Mouse (Mus musculus): Measurements from ENCODE around the gene Ankrd45. TPM values are rescaled to one million over a fixed set of nuclear protein-coding genes. Genes with fewer than 3 reads are reported as not detected.
"Not testable (repeated sequence)": the region's sequence is repeated elsewhere in the genome, so short reads cannot be mapped to it uniquely, and the experiment has no call there.

The Ankrd45 gene
- total RNA-seq (2015; ENCODE audit: low replicate concordance) = not detected in 2 replicates
- not detected in 2 replicates for total RNA-seq (2017; ENCODE audit: low replicate concordance)

- no peak for ATAC-seq (replicated peaks; ENCODE audit: low FRiP score, poor library complexity, severe bottlenecking)
Observed at GRCm38 (mm10) chr1:161142531-161143159, at the start of gene Ankrd45. Gene Ankrd45 (plus strand): TSS chr1:161142691.

DNA sequence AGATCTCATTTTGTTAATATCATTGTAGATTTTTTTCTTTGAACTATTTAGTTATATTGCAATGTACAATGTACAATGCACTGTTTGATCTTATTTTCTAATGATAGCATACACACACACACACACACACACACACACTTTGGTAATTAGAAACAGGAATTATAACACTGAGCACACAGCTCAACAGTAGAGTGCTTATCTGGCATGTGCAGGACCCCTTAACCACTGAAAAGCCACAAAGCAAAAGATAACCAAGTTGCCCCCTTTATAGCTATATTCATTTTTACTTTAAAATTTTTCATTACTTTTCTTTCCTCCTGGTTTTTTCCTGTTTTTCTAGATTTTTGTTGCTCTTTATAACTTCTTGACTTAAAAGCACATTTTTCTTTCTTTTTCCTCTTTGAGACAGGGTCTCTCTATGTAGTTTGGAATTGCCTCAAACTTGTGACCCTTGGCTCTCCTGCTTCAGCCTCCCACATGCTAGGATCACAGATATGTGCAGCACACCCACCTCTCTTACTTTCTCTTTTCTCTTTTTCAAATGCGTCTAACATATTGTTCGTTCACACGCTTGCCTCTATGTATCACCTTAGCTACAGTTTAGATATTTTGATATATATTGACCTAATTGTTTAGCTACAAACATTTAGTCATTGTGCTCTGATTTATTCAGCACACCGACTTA lies 42.6 kb upstream of the Ankrd45 start:
- ATAC-seq (replicated peaks; ENCODE audit: low FRiP score, poor library complexity, severe bottlenecking) = no peak

- no peak for ATAC-seq (replicated peaks; ENCODE audit: low FRiP score, poor library complexity, severe bottlenecking)
Observed at GRCm38 (mm10) chr1:161103842-161104241, 38.6 kb upstream of the Ankrd45 start.

DNA sequence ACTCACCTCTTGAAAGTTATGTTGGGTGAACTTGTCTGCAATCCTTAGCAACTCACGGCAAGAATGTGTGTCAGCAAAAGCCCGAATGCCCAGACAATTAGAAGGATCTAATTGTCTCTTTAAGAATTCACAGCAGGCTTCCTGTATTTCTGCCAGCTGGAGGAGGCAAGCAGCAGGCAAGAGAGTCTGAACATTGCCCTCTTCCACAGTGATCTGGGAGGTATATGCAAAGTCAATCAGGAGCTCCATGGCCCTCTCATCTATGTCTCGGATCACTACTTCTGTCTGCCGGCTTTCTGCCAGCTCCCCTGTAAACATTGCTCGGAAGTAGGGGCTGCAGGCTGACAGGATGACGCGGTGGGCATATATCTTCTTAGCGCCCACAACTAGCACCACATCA lies 33.3 kb upstream of the Ankrd45 start:
- ATAC-seq (replicated peaks; ENCODE audit: low FRiP score, poor library complexity, severe bottlenecking) = no peak

DNA sequence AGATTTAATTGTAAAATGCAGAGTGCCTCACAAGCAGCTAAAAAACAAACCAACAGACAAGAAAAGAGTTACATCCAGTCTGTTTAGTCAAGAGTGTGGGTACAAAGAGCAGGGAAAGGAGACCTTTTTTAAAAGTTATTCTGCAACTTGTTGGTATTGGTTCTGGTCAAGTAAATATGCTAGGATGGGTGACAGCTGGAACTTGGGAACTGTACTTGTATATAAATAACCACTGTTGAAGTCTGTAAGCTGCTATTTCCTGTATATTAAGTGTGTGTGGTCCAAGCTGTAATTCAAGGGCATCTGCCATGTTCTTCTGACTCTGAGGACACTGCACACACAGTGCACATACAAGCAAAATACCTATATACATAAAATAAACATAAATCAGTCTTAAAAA lies 27.9 kb upstream of the Ankrd45 start:
- ATAC-seq (replicated peaks; ENCODE audit: low FRiP score, poor library complexity, severe bottlenecking) = no peak

GRCm38 (mm10) chr1:161122661-161123418 lies 19.7 kb upstream of the Ankrd45 start:
- no peak for ATAC-seq (replicated peaks; ENCODE audit: low FRiP score, poor library complexity, severe bottlenecking)

DNA sequence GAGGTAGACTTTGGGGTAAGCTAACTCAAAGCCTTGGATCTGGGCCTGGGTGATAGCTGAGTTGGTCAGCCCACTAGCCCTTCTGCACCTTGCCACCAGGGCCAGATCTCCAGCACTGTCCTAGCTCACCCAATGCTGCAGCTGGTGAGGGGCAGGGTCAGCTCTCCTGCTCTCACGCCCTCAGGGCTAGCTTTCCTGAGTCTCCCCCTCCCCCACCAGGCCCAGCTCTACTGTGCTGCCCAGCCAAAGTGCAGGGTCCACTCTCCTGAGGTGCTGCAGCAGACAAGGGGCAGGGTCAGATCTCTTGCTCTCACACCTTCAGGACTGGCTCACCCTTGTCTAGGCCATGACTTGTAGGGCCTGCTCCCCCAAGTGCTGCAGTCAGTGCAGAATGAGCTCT lies 16.0 kb upstream of the Ankrd45 start:
- no peak for ATAC-seq (replicated peaks; ENCODE audit: low FRiP score, poor library complexity, severe bottlenecking)

DNA sequence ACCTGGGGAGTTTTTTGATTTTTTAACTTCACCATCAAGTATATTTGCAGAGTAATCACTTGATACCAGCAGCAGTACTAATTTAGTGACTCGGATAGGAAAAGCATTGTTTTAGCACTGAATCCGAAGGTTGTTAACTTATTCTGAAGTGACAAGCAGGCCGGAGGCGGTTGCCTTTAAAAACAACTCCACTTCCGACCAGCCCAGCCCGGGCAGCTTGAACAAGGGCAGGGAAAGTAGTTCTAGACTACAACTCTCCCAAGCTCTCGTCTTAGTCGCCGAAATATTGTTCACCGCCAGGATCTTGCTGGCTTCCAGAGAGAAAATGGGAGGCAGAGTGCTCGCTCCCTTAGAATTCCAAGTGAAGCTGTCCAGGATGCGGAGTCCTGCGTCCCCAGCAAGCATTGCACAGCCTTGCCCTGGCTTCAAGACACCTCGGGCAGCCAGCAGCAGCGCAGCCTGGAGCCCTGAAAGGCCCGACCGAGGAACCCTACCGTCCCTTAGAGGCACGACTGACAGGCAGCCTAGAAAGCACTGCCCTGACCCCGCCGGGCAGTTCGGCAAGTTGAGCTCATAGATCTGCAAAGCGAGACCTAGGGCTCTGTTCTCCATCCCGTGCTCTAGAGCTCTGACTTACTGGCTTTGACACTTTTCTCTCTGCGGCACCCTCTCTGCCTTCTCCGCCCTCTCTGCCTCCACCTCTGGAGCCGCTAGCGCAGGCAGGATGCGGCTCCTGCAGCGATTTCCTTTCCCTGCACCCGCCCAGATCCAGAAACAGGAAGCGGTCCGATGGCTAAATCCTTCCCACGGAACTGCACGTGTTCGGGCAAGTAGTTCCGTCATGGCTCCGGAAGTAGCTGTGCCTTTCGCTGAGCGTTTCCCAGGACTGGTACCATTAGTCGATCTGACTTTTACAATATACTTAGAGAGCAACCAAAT lies 11.5 kb upstream of the Ankrd45 start, which contains the start of gene Klhl20:
Gene Klhl20, minus strand, starts transcription at position 786 of the 939 bp plus-strand sequence.
- peak; percentile 98 for ATAC-seq (replicated peaks; ENCODE audit: low FRiP score, poor library complexity, severe bottlenecking)

DNA sequence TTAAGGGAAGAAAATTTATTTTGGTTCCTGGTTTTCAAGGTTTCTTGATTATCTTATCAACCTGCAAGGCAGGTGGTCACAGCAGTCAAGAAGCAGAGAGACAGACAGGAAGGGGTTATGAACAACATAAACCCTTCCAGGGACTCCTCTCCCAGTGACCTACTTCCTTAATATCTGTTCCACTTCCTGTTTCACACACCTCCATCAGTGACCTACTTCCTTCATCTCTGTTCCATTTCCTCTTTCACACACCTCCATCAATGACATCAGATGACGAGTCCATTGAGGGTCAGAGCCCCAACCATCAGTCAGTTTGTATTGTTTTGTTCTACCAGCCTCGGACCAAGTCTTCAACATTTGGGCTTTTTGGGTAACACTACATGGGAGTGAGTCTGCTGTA lies 3.0 kb upstream of the Ankrd45 start:
- no peak for ATAC-seq (replicated peaks; ENCODE audit: low FRiP score, poor library complexity, severe bottlenecking)

DNA sequence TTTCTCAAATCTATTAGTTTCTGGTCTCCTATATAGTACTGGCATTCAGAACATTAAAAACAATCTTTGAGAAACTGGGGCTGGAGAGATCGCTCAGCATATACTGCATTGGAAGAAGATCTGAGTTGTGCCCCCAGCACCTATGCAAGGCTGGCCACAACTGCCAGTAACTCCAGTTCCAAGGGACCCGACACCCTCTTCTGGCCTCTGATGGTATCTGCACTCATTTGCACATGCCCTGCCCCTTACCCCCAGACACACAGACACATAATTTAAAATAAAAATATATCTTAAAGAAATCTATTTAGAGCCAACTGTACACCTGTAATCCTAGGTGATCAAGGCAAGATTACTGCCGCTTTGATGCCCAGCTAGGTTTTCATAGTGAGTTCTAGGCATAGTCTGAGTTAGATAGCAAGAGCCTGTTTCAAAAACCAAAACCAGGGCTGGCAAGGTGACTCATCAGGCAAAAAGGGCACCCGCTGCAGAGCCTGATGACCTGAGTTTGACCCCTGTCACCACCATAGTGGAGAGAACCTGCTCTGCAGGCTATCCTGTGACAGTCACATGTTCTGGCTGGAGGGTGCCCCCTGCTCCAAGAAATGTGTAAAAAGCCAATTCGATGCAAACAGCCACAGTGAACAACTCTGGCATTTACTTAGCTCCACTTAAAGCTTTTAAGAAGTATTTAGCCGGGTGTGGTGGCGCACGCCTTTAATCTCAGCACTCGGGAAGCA lies 2.3 kb upstream of the Ankrd45 start:
- ATAC-seq (replicated peaks; ENCODE audit: low FRiP score, poor library complexity, severe bottlenecking) = no peak

GRCm38 (mm10) chr1:161143216-161143615 lies 725 bp downstream of the Ankrd45 start:
- ATAC-seq (replicated peaks; ENCODE audit: low FRiP score, poor library complexity, severe bottlenecking) = no peak

GRCm38 (mm10) chr1:161145611-161146010 lies 3.1 kb downstream of the Ankrd45 start:
- not testable (repeated sequence) for ATAC-seq (replicated peaks; ENCODE audit: low FRiP score, poor library complexity, severe bottlenecking)

- no peak for ATAC-seq (replicated peaks; ENCODE audit: low FRiP score, poor library complexity, severe bottlenecking)
Observed at GRCm38 (mm10) chr1:161147888-161148287, 5.4 kb downstream of the Ankrd45 start.

DNA sequence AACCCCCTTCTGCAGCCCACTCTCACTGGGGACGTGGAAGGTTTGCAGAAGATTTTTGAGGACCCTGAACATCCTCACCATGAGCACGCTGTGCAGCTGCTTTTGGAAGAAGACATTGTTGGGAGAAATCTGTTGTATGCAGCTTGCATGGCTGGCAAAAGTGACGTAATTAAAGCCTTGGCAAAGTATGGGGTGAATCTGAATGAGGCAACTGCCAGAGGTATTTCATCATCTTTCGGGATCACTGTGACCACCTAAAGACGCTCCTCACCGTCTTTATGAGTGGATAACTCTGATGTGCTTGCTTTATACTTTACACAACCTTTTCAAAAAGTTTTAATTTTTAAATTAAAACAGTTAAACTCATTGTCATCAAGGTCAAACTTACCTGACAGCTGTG lies 8.6 kb downstream of the Ankrd45 start:
- no peak for ATAC-seq (replicated peaks; ENCODE audit: low FRiP score, poor library complexity, severe bottlenecking)

- no peak for ATAC-seq (replicated peaks; ENCODE audit: low FRiP score, poor library complexity, severe bottlenecking)
Observed at GRCm38 (mm10) chr1:161156546-161156945, 14.1 kb downstream of the Ankrd45 start.

DNA sequence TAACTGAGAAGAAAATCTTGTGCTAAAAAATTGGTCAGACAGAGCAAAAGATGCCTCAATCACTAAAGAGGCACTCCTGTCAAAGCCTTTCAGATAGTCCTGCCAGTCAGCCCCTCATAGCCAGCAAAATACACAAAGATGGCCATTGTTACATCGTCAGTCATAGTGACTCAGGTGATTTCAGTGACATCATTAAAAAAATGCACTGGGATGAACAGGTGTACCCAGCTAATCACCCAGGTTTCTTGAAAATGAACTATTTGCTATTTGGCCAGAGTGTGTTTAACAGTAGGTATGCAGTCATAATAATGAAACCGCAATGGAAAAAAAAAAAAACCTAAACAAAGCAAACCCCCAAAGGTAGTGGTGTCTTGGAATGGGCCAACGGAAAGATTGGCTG lies 16.7 kb downstream of the Ankrd45 start, which contains the start of gene Tex50:
Gene Tex50, minus strand, starts transcription at position 101 of the 400 bp plus-strand sequence.
- ATAC-seq (replicated peaks; ENCODE audit: low FRiP score, poor library complexity, severe bottlenecking) = no peak

DNA sequence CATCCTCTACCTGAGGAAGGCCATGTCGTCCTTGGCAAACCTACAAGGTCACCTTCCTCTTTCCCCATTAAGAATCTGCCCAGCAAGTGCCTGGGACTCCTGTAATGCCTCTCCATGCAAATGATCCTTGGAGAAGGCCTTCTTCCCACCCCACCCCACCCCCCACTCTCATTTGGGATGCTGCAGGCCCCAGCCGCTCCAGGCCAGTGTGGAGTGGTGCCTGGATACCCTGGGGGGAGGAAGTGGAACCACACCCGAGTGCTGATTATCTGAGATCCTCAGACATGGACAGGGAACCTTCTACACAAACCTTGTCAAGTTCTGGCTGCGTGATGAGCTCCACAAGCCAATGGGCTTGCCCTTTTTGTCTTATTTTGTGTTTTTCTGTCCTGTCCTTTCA lies 17.8 kb downstream of the Ankrd45 start:
- no peak for ATAC-seq (replicated peaks; ENCODE audit: low FRiP score, poor library complexity, severe bottlenecking)

GRCm38 (mm10) chr1:161170651-161171050 lies 28.2 kb downstream of the Ankrd45 start:
- peak; percentile 55; the same call in 1 of the 2 replicates for ATAC-seq (replicated peaks; ENCODE audit: low FRiP score, poor library complexity, severe bottlenecking)

GRCm38 (mm10) chr1:161180674-161181073 lies 38.2 kb downstream of the Ankrd45 start:
- peak; percentile 73; the same call in 1 of the 2 replicates for ATAC-seq (replicated peaks; ENCODE audit: low FRiP score, poor library complexity, severe bottlenecking)

All from erythroid progenitor cell, adult 5-6 weeks (primary cell).